Mouse (Mus musculus): Measurements from ENCODE around the gene Nelfa. TPM values are rescaled to one million over a fixed set of nuclear protein-coding genes. Genes with fewer than 3 reads are reported as not detected.
"Not testable (repeated sequence)": the region's sequence is repeated elsewhere in the genome, so short reads cannot be mapped to it uniquely, and the experiment has no call there.

Gene Nelfa
- polyA plus RNA-seq, 1 experiment from 2014 or later: 49.9 TPM

- not testable (repeated sequence) for H3K9me3 ChIP-seq; ATAC-seq; H3K9ac ChIP-seq (replicated peaks); H3K27me3 ChIP-seq; H3K4me3 ChIP-seq (replicated peaks); H3K27ac ChIP-seq; H3K4me2 ChIP-seq (replicated peaks); H3K4me1 ChIP-seq (replicated peaks)
- WGBS: 94% methylated on average over 2 of the region's 2 CpGs
- peaks cover 71% of the 10 kb centered on the region for H3K36me3 ChIP-seq
These were observed 19.6 kb downstream of the Nelfa start for GRCm38 (mm10) chr5:33916616-33917015.

- not testable (repeated sequence) for H3K4me2 ChIP-seq (replicated peaks); H3K27me3 ChIP-seq; ATAC-seq; H3K27ac ChIP-seq; H3K4me1 ChIP-seq (replicated peaks); H3K9me3 ChIP-seq; H3K9ac ChIP-seq (replicated peaks); H3K4me3 ChIP-seq (replicated peaks)
- H3K36me3 ChIP-seq: peaks cover 55% of the 10 kb centered on the region
These were observed 21.2 kb downstream of the Nelfa start for GRCm38 (mm10) chr5:33915031-33915430.

GRCm38 (mm10) chr5:33903176-33903575 is 33.0 kb downstream of the Nelfa start:
- Histone ChIP-seq H3K27me3 (no peaks in the 10 kb centered on the region), H3K4me2 (replicated peaks) (no peak overlapping the region), H3K36me3 (peaks cover 50% of the 10 kb centered on the region), H3K9me3 (no peaks in the 10 kb centered on the region), H3K9ac (replicated peaks) (no peak overlapping the region), H3K4me1 (replicated peaks) (no peaks in the 10 kb centered on the region), H3K27ac (no peak overlapping the region), H3K4me3 (replicated peaks) (no peak overlapping the region)
- 90% methylated on average over 9 of the region's 9 CpGs for WGBS
- ATAC-seq: no peak

GRCm38 (mm10) chr5:33902696-33903095 is 33.5 kb downstream of the Nelfa start:
- Histone ChIP-seq H3K36me3 (peaks cover 55% of the 10 kb centered on the region), H3K9me3 (no peaks in the 10 kb centered on the region)
- WGBS: 87% methylated on average over 2 of the region's 2 CpGs

GRCm38 (mm10) chr5:33901278-33901677 is 34.9 kb downstream of the Nelfa start:
- no peaks in the 10 kb centered on the region for H3K27me3 ChIP-seq
- H3K36me3 ChIP-seq: peaks cover 69% of the 10 kb centered on the region
- no peak overlapping the region for H3K4me3 ChIP-seq (replicated peaks)
- H3K4me1 ChIP-seq (replicated peaks): no peaks in the 10 kb centered on the region
- no peak overlapping the region for H3K27ac ChIP-seq
- no peak overlapping the region for H3K9ac ChIP-seq (replicated peaks)
- no peak overlapping the region for H3K4me2 ChIP-seq (replicated peaks)
- ATAC-seq: no peak
- WGBS: 91% methylated on average over 3 of the region's 3 CpGs
- no peaks in the 10 kb centered on the region for H3K9me3 ChIP-seq

More at GRCm38 (mm10) chr5:33902696-33903095, 33.5 kb downstream of the Nelfa start:
- Histone ChIP-seq H3K4me1 (replicated peaks) (no peaks in the 10 kb centered on the region), H3K4me2 (replicated peaks) (no peak overlapping the region), H3K9ac (replicated peaks) (no peak overlapping the region), H3K27me3 (no peaks in the 10 kb centered on the region), H3K4me3 (replicated peaks) (no peak overlapping the region), H3K27ac (no peak overlapping the region)
- no peak for ATAC-seq

GRCm38 (mm10) chr5:33900701-33901263 is 35.4 kb downstream of the Nelfa start:
- no peak overlapping the region for H3K4me3 ChIP-seq (replicated peaks)
- no peak overlapping the region for H3K4me2 ChIP-seq (replicated peaks)
- H3K27ac ChIP-seq: no peak overlapping the region
- 98% methylated on average over 9 of the region's 9 CpGs for WGBS
- no peak overlapping the region for H3K9ac ChIP-seq (replicated peaks)
- no peaks in the 10 kb centered on the region for H3K4me1 ChIP-seq (replicated peaks)
- peaks cover 74% of the 10 kb centered on the region for H3K36me3 ChIP-seq
- no peak for ATAC-seq
- no peaks in the 10 kb centered on the region for H3K9me3 ChIP-seq
- no peaks in the 10 kb centered on the region for H3K27me3 ChIP-seq

- ATAC-seq: no peak
- no peak overlapping the region for H3K27ac ChIP-seq
- no peak overlapping the region for H3K9ac ChIP-seq (replicated peaks)
- no peaks in the 10 kb centered on the region for H3K9me3 ChIP-seq
- H3K4me2 ChIP-seq (replicated peaks): no peak overlapping the region
- 89% methylated on average over 3 of the region's 3 CpGs for WGBS
- H3K36me3 ChIP-seq: peaks cover 81% of the 10 kb centered on the region
- no peaks in the 10 kb centered on the region for H3K4me1 ChIP-seq (replicated peaks)
- H3K4me3 ChIP-seq (replicated peaks): no peak overlapping the region
- no peaks in the 10 kb centered on the region for H3K27me3 ChIP-seq
These were observed 36.1 kb downstream of the Nelfa start for GRCm38 (mm10) chr5:33900101-33900500.

- H3K4me2 ChIP-seq (replicated peaks): no peak overlapping the region
- H3K9me3 ChIP-seq: no peaks in the 10 kb centered on the region
- 89% methylated on average over 3 of the region's 3 CpGs for WGBS
- H3K27me3 ChIP-seq: no peaks in the 10 kb centered on the region
- no peak for ATAC-seq
- H3K27ac ChIP-seq: no peak overlapping the region
- H3K36me3 ChIP-seq: peaks cover 89% of the 10 kb centered on the region
- H3K4me1 ChIP-seq (replicated peaks): no peaks in the 10 kb centered on the region
- H3K4me3 ChIP-seq (replicated peaks): no peak overlapping the region
- no peak overlapping the region for H3K9ac ChIP-seq (replicated peaks)
These were observed 37.0 kb downstream of the Nelfa start for GRCm38 (mm10) chr5:33899245-33899644.

GRCm38 (mm10) chr5:33898671-33899070 is 37.5 kb downstream of the Nelfa start:
- H3K4me2 ChIP-seq (replicated peaks): no peak overlapping the region
- 90% methylated on average over 9 of the region's 9 CpGs for WGBS

GRCm38 (mm10) chr5:33897158-33897557 is 39.1 kb downstream of the Nelfa start:
- Histone ChIP-seq H3K27me3 (no peaks in the 10 kb centered on the region), H3K27ac (no peak overlapping the region), H3K36me3 (peaks cover 99% of the 10 kb centered on the region), H3K9me3 (no peaks in the 10 kb centered on the region), H3K4me3 (replicated peaks) (no peak overlapping the region), H3K4me2 (replicated peaks) (no peak overlapping the region), H3K9ac (replicated peaks) (no peak overlapping the region), H3K4me1 (replicated peaks) (no peaks in the 10 kb centered on the region)
- 89% methylated on average over 2 of the region's 2 CpGs for WGBS
- no peak for ATAC-seq

More at GRCm38 (mm10) chr5:33898671-33899070, 37.5 kb downstream of the Nelfa start:
- H3K27me3 ChIP-seq: no peaks in the 10 kb centered on the region
- H3K9ac ChIP-seq (replicated peaks): no peak overlapping the region
- H3K36me3 ChIP-seq: peaks cover 95% of the 10 kb centered on the region
- H3K4me3 ChIP-seq (replicated peaks): no peak overlapping the region
- H3K27ac ChIP-seq: no peak overlapping the region
- no peaks in the 10 kb centered on the region for H3K9me3 ChIP-seq
- ATAC-seq: 0 out of 2 replicates have a peak, but pooled peaks have one; percentile 20
- no peaks in the 10 kb centered on the region for H3K4me1 ChIP-seq (replicated peaks)

GRCm38 (mm10) chr5:33895116-33895515 is 41.1 kb downstream of the Nelfa start:
- Histone ChIP-seq H3K4me3 (replicated peaks) (no peak overlapping the region), H3K27ac (no peak overlapping the region), H3K36me3 (peaks cover 99% of the 10 kb centered on the region), H3K27me3 (no peaks in the 10 kb centered on the region), H3K4me2 (replicated peaks) (no peak overlapping the region), H3K9ac (replicated peaks) (no peak overlapping the region), H3K9me3 (no peaks in the 10 kb centered on the region), H3K4me1 (replicated peaks) (no peaks in the 10 kb centered on the region)
- 0 out of 2 replicates have a peak, but pooled peaks have one; percentile 43 for ATAC-seq
- 90% methylated on average over 9 of the region's 9 CpGs for WGBS

- no peak for ATAC-seq
- Histone ChIP-seq H3K4me3 (replicated peaks) (no peak overlapping the region), H3K4me1 (replicated peaks) (no peaks in the 10 kb centered on the region), H3K4me2 (replicated peaks) (no peak overlapping the region), H3K9ac (replicated peaks) (no peak overlapping the region), H3K9me3 (no peaks in the 10 kb centered on the region), H3K36me3 (peaks cover 99% of the 10 kb centered on the region), H3K27ac (no peak overlapping the region), H3K27me3 (no peaks in the 10 kb centered on the region)
- WGBS: 96% methylated on average over 6 of the region's 6 CpGs
These were observed 42.8 kb downstream of the Nelfa start for GRCm38 (mm10) chr5:33893406-33893805.

GRCm38 (mm10) chr5:33881118-33881517 is 55.1 kb downstream of the Nelfa start:
- Histone ChIP-seq H3K36me3 (peaks cover 88% of the 10 kb centered on the region), H3K4me1 (replicated peaks) (no peaks in the 10 kb centered on the region), H3K27ac (no peak overlapping the region), H3K4me2 (replicated peaks) (no peak overlapping the region), H3K9me3 (no peaks in the 10 kb centered on the region), H3K27me3 (no peaks in the 10 kb centered on the region), H3K9ac (replicated peaks) (no peak overlapping the region), H3K4me3 (replicated peaks) (no peak overlapping the region)
- WGBS: 95% methylated on average over 4 of the region's 4 CpGs
- ATAC-seq: no peak
